Mouse (Mus musculus) CH12.LX (cell line): ENCODE data around the gene Unc119. TPM values are rescaled to one million over a fixed set of nuclear protein-coding genes. Genes with fewer than 3 reads are reported as not detected.

ENCODE experiments used
- DNase-seq: peaks from one replicate; pipeline ENCODE4 v3.0.0-alpha.2; 2013; ENCODE audit errors: extremely low read depth
- H3K27ac ChIP-seq: 2 replicates; pipeline ENCODE4 v1.5.1; 2012; ENCODE audit warnings: low read depth, mild to moderate bottlenecking, control low read depth, moderate library complexity; ENCODE audit not compliant: insufficient read depth
- H3K27me3 ChIP-seq: replicated peaks from 2 replicates; pipeline ENCODE3; 2012; ENCODE audit warnings: inconsistent platforms
- H3K36me3 ChIP-seq, 2 experiments: replicated peaks in 1 of 2; 2 replicates each; pipeline versions ENCODE3 to v1.6.1; 2012; ENCODE audit warnings: inconsistent platforms in 1 of 2, low read length in 1 of 2, mild to moderate bottlenecking in 1 of 2, mixed read lengths in 1 of 2, moderate library complexity in 1 of 2; ENCODE audit not compliant: control insufficient read depth in 1 of 2, insufficient read depth in 1 of 2
- H3K4me1 ChIP-seq, 2 experiments: 2 replicates each; pipeline ENCODE4 v1.6.1; 2012; ENCODE audit warnings: inconsistent platforms in 1 of 2, moderate library complexity in 1 of 2; ENCODE audit not compliant: insufficient read depth in 2 of 2, control insufficient read depth in 1 of 2
- H3K4me2 ChIP-seq: 2 replicates; pipeline ENCODE4 v1.6.1; 2012; ENCODE audit warnings: low read depth, mild to moderate bottlenecking, control low read depth; ENCODE audit not compliant: poor library complexity, insufficient read depth, severe bottlenecking
- H3K4me3 ChIP-seq, 3 experiments: fragments of 150-350 bp in 1 of 3; sonication (generic) in 1 of 3; replicated peaks in 1 of 3; 2 replicates each; pipeline versions ENCODE3 to v1.5.1; 2011 to 2012; ENCODE audit warnings: low read depth in 2 of 3, low read length in 2 of 3, mild to moderate bottlenecking in 2 of 3, moderate library complexity in 2 of 3, control low read depth in 1 of 3, improper control_type of control experiment in 1 of 3, inconsistent platforms in 1 of 3, mixed read lengths in 1 of 3; ENCODE audit not compliant: poor library complexity in 1 of 3
- H3K79me2 ChIP-seq: replicated peaks from 2 replicates; pipeline ENCODE4 v1.6.1; 2012; ENCODE audit warnings: mild to moderate bottlenecking, moderate library complexity; ENCODE audit not compliant: control insufficient read depth, poor library complexity, insufficient read depth, severe bottlenecking; ENCODE audit errors: extremely low read depth
- H3K9ac ChIP-seq: 2 replicates; pipeline ENCODE4 v1.6.1; 2012; ENCODE audit warnings: low read depth, mild to moderate bottlenecking, control low read depth, moderate library complexity; ENCODE audit not compliant: insufficient read depth
- H3K9me3 ChIP-seq: replicated peaks from 2 replicates; pipeline ENCODE3; 2012; ENCODE audit warnings: low read length, inconsistent platforms, mixed read lengths
- BHLHE40 ChIP-seq: IDR thresholded peaks from 2 replicates; pipeline ENCODE4 v1.6.1; 2011; ENCODE audit warnings: mild to moderate bottlenecking, low read depth, low read length, improper control_type of control experiment
- CHD1 ChIP-seq: IDR thresholded peaks from 2 replicates; pipeline ENCODE4 v1.6.1; 2012; ENCODE audit warnings: low read depth, low read length, improper control_type of control experiment, inconsistent platforms
- CTCF ChIP-seq, 2 experiments: IDR thresholded peaks in 1 of 2; conservative IDR thresholded peaks in 1 of 2; 2 replicates each; pipeline ENCODE4 v1.5.1; 2011 to 2012; ENCODE audit warnings: low read depth in 2 of 2, low read length in 2 of 2, improper control_type of control experiment in 1 of 2, inconsistent platforms in 1 of 2, mild to moderate bottlenecking in 1 of 2, moderate library complexity in 1 of 2
- E2F4 ChIP-seq: IDR thresholded peaks from 2 replicates; pipeline ENCODE4 v1.6.1; 2011; ENCODE audit warnings: low read depth, low read length, improper control_type of control experiment; ENCODE audit not compliant: insufficient replicate concordance
- ELF1 ChIP-seq: IDR thresholded peaks from 2 replicates; pipeline ENCODE4 v1.6.1; 2014; ENCODE audit warnings: low read depth, mild to moderate bottlenecking, inconsistent platforms, low read length, improper control_type of control experiment
- EP300 ChIP-seq: IDR thresholded peaks from 2 replicates; pipeline ENCODE4 v1.6.1; 2011; ENCODE audit warnings: low read length, improper control_type of control experiment
- ETS1 ChIP-seq: conservative IDR thresholded peaks from 2 replicates; pipeline ENCODE4 v1.6.1; 2012; ENCODE audit warnings: low read depth, mild to moderate bottlenecking, inconsistent platforms, low read length, improper control_type of control experiment, moderate library complexity
- GABPA ChIP-seq: IDR thresholded peaks from 2 replicates; pipeline ENCODE4 v1.6.1; 2012; ENCODE audit warnings: low read depth, low read length, improper control_type of control experiment, inconsistent platforms; ENCODE audit not compliant: insufficient replicate concordance
- HCFC1 ChIP-seq: IDR thresholded peaks from 2 replicates; pipeline ENCODE4 v1.6.1; 2012; ENCODE audit warnings: low read depth, mild to moderate bottlenecking, inconsistent platforms, low read length, improper control_type of control experiment
- JUN ChIP-seq: IDR thresholded peaks from 2 replicates; pipeline ENCODE4 v1.6.1; 2011; ENCODE audit warnings: low read depth, mild to moderate bottlenecking, low read length, improper control_type of control experiment, moderate library complexity; ENCODE audit not compliant: insufficient read depth
- JUND ChIP-seq: conservative IDR thresholded peaks from 2 replicates; pipeline ENCODE4 v1.6.1; 2011; ENCODE audit warnings: low read depth, low read length, improper control_type of control experiment
- KAT2A ChIP-seq: IDR thresholded peaks from 2 replicates; pipeline ENCODE4 v1.6.1; 2012; ENCODE audit warnings: low read length, improper control_type of control experiment, inconsistent platforms; ENCODE audit not compliant: insufficient replicate concordance
- MAFK ChIP-seq: IDR thresholded peaks from 2 replicates; pipeline ENCODE4 v1.6.1; 2011; ENCODE audit warnings: low read length, improper control_type of control experiment; ENCODE audit not compliant: insufficient replicate concordance
- MEF2A ChIP-seq: IDR thresholded peaks from 2 replicates; pipeline ENCODE4 v1.6.1; 2014; ENCODE audit warnings: low read depth, mild to moderate bottlenecking, inconsistent platforms, low read length, improper control_type of control experiment, borderline replicate concordance
- MXI1 ChIP-seq: IDR thresholded peaks from 2 replicates; pipeline ENCODE4 v1.6.1; 2011; ENCODE audit warnings: mild to moderate bottlenecking, low read depth, low read length, improper control_type of control experiment
- MYC ChIP-seq: IDR thresholded peaks from 2 replicates; pipeline ENCODE4 v1.6.1; 2011; ENCODE audit warnings: low read depth, mild to moderate bottlenecking, improper control_type of control experiment, low read length
- NELFE ChIP-seq: IDR thresholded peaks from 2 replicates; pipeline ENCODE4 v1.6.1; 2011; ENCODE audit warnings: low read depth, low read length, improper control_type of control experiment
- NRF1 ChIP-seq: IDR thresholded peaks from 2 replicates; pipeline ENCODE4 v1.6.1; 2014; ENCODE audit warnings: low read depth, mild to moderate bottlenecking, inconsistent platforms, low read length, improper control_type of control experiment, moderate library complexity
- PAX5 ChIP-seq: IDR thresholded peaks from 2 replicates; pipeline ENCODE4 v1.6.1; 2012; ENCODE audit warnings: low read length, inconsistent platforms, mixed read lengths
- POLR2A ChIP-seq: IDR thresholded peaks from 2 replicates; pipeline ENCODE4 v1.6.1; 2011; ENCODE audit warnings: low read depth, mild to moderate bottlenecking, improper control_type of control experiment, low read length
- POLR2AphosphoS2 ChIP-seq: IDR thresholded peaks from 2 replicates; pipeline ENCODE4 v1.6.1; 2011; ENCODE audit warnings: low read depth, low read length, improper control_type of control experiment
- RCOR1 ChIP-seq: conservative IDR thresholded peaks from 2 replicates; pipeline ENCODE4 v1.6.1; 2012; ENCODE audit warnings: low read depth, mild to moderate bottlenecking, inconsistent platforms, low read length, improper control_type of control experiment
- SIN3A ChIP-seq: IDR thresholded peaks from 2 replicates; pipeline ENCODE4 v1.6.1; 2012; ENCODE audit warnings: low read length, improper control_type of control experiment, inconsistent platforms
- SMC3 ChIP-seq: IDR thresholded peaks from 2 replicates; pipeline ENCODE4 v1.6.1; 2011; ENCODE audit warnings: low read depth, low read length, improper control_type of control experiment
- TCF12 ChIP-seq: IDR thresholded peaks from 2 replicates; pipeline ENCODE4 v1.6.1; 2014; ENCODE audit warnings: low read depth, mild to moderate bottlenecking, inconsistent platforms, low read length, improper control_type of control experiment
- USF1 ChIP-seq: IDR thresholded peaks from 2 replicates; pipeline ENCODE4 v1.6.1; 2014; ENCODE audit warnings: low read depth, mild to moderate bottlenecking, inconsistent platforms, low read length, improper control_type of control experiment
- ZC3H11A ChIP-seq: IDR thresholded peaks from 2 replicates; pipeline ENCODE4 v1.6.1; 2012; ENCODE audit warnings: low read depth, mild to moderate bottlenecking, inconsistent platforms, low read length, improper control_type of control experiment
- ZMIZ1 ChIP-seq: IDR thresholded peaks from 2 replicates; pipeline ENCODE4 v1.6.1; 2012; ENCODE audit warnings: low read depth, mild to moderate bottlenecking, inconsistent platforms, low read length, improper control_type of control experiment
- ZNF384 ChIP-seq: IDR thresholded peaks from 2 replicates; pipeline ENCODE4 v1.6.1; 2012; ENCODE audit warnings: low read depth, low read length, improper control_type of control experiment, inconsistent platforms
- dilution Hi-C: fragments of 300-500 bp; cut with MboI; formaldehyde crosslinking; loops from 2 replicates; pipeline ENCODE4 v1.14.3; 2020; ENCODE audit warnings: low sequenced_read_pairs; ENCODE audit not compliant: extremely low pct_unique_long_range_greater_than_20kb, extremely low pct_ligation_motif_present
- in situ Hi-C: fragments of 300-500 bp; cut with MboI; formaldehyde crosslinking; loops from 3 replicates; pipeline ENCODE4 v1.14.3; 2019; ENCODE audit warnings: low sequenced_read_pairs, low pct_ligation_motif_present, low pct_unique_long_range_greater_than_20kb, mixed read lengths
- polyA plus RNA-seq: library from polyadenylated mRNA; unstranded; fragments of >175 nt; gene quantifications from 2 replicates; pipeline ENCODE4 v1.2.1, GENCODE M21; 2012; ENCODE audit warnings: low read depth; ENCODE audit not compliant: insufficient read length
- total RNA-seq, 2 experiments: library from RNA; depleted of rRNA; stranded (reverse); fragments of 300-350 nt in 1 of 2; fragments of >200 nt in 1 of 2; gene quantifications; 2 replicates each; pipeline ENCODE4 v1.2.3; 2012 to 2014

Unc119 gene
- total and polyA plus RNA-seq, 3 experiments: 81.6 to 227 (median 173) TPM

- Histone ChIP-seq H3K27ac (no peak overlapping the region), H3K4me3 (no peak overlapping the region), H3K9me3 (no peaks in the 10 kb centered on the region), H3K79me2 (peaks cover 8% of the 10 kb centered on the region; the same call in 1 of the 2 replicates), H3K4me1 (peaks cover 8 to 36% of the 10 kb centered on the region in 2 experiments), H3K4me2 (no peak overlapping the region), H3K27me3 (no peaks in the 10 kb centered on the region), H3K9ac (no peak overlapping the region), H3K36me3 (peaks cover 3 to 48% of the 10 kb centered on the region in 2 experiments)
- TF ChIP-seq MAFK: peak; percentile 93
- TF ChIP-seq USF1: no peak
- DNase-seq: no peak
- dilution Hi-C loops: no loop called here
- in situ Hi-C loops: no loop called here
Measured at GRCm38 (mm10) chr11:78327215-78327614, 16.1 kb upstream of the Unc119 start.

- peaks cover 8% of the 10 kb centered on the region; the same call in 1 of the 2 replicates for H3K79me2 ChIP-seq
- DNase-seq: peak; percentile 99
- dilution Hi-C loops (no loop called here), in situ Hi-C loops (no loop called here)
- H3K4me2 ChIP-seq: peak within 1 kb of the TSS; percentile 83
- peak within 1 kb of the TSS; percentile 39 for H3K27ac ChIP-seq
- peak within 1 kb of the TSS; percentile 54 for H3K9ac ChIP-seq
- peaks cover 4 to 29% of the 10 kb centered on the region in 2 experiments; a peak in 3 of 4 replicates for H3K4me1 ChIP-seq
- H3K4me3 ChIP-seq: peak within 1 kb of the TSS; percentile 81 to 89 (median 85)
- H3K27me3 ChIP-seq: no peaks in the 10 kb centered on the region
- peaks cover 10 to 49% of the 10 kb centered on the region in 2 experiments for H3K36me3 ChIP-seq
- H3K9me3 ChIP-seq: no peaks in the 10 kb centered on the region
- TF ChIP-seq USF1: no peak; the same call in 1 of the 2 replicates
- TF ChIP-seq TCF12: peak; percentile 91
- 0 out of 2 replicates have a peak, but pooled peaks have one; percentile 10 for TF ChIP-seq SMC3
- peak; percentile 90 for TF ChIP-seq POLR2AphosphoS2
- TF ChIP-seq CTCF (conservative IDR thresholded peaks at IDR 0.05 in 1 of 2, IDR thresholded peaks at IDR 0.05 in 1 of 2; ENCODE audit: low read depth in 2 of 2, low read length in 2 of 2): peak in 1 of 2 experiments; percentile 43; a peak in 2 of 4 replicates
- peak; percentile 81 for TF ChIP-seq ZMIZ1
- 0 out of 2 replicates have a peak, but pooled peaks have one; percentile 44 for TF ChIP-seq E2F4
- no peak; the same call in 1 of the 2 replicates for TF ChIP-seq MXI1
- peak; percentile 82 for TF ChIP-seq ELF1
- no peak for TF ChIP-seq ETS1
- no peak for TF ChIP-seq JUND
- TF ChIP-seq HCFC1: peak; percentile 68
- TF ChIP-seq POLR2A: peak; percentile 93
- TF ChIP-seq PAX5: no peak
- no peak for TF ChIP-seq EP300
- TF ChIP-seq BHLHE40: peak; percentile 74
- peak; percentile 84 for TF ChIP-seq NELFE
- no peak for TF ChIP-seq ZC3H11A
- no peak for TF ChIP-seq KAT2A
- peak; percentile 83 for TF ChIP-seq SIN3A
- TF ChIP-seq MAFK: 0 out of 2 replicates have a peak, but pooled peaks have one; percentile 22
- peak; percentile 91 for TF ChIP-seq NRF1
- no peak for TF ChIP-seq GABPA
- TF ChIP-seq MEF2A: peak; percentile 51; the same call in 1 of the 2 replicates
- no peak for TF ChIP-seq JUN
- TF ChIP-seq CHD1: 0 out of 2 replicates have a peak, but pooled peaks have one; percentile 16
- 0 out of 2 replicates have a peak, but pooled peaks have one; percentile 59 for TF ChIP-seq RCOR1
- peak; percentile 41; the same call in 1 of the 2 replicates for TF ChIP-seq ZNF384
- TF ChIP-seq MYC: peak; percentile 69; the same call in 1 of the 2 replicates
Measured at GRCm38 (mm10) chr11:78327634-78328511, 15.4 kb upstream of the Unc119 start, which contains the start of gene Pigs. Gene Pigs, plus strand, starts transcription at chr11:78328415.
